Mouse (Mus musculus) heart, adult 2 months (tissue): ENCODE measurements around the gene Apopt1. TPM values are rescaled to one million over a fixed set of nuclear protein-coding genes. Genes with fewer than 3 reads are reported as not detected.

Experiments
- DNase-seq, 2 experiments: peaks; one replicate each; pipeline ENCODE4 v3.0.0; 2021
- H3K27ac ChIP-seq: fragments of 200-600 bp; 2 replicates; pipeline ENCODE4 v1.8.1; 2022
- H3K27me3 ChIP-seq: fragments of 200-500 bp; 2 replicates; pipeline ENCODE4 v1.6.1; 2012; ENCODE audit warnings: mild to moderate bottlenecking, low read length, inconsistent platforms, mixed read lengths; ENCODE audit not compliant: control insufficient read depth, insufficient read depth
- H3K36me3 ChIP-seq: fragments of 200-500 bp; 2 replicates; pipeline ENCODE4 v1.6.1; 2012; ENCODE audit warnings: low read length, inconsistent platforms; ENCODE audit not compliant: control insufficient read depth, insufficient read depth
- H3K4me1 ChIP-seq: fragments of 200-500 bp; 2 replicates; pipeline ENCODE4 v1.6.1; 2011; ENCODE audit warnings: low read length; ENCODE audit not compliant: control insufficient read depth, insufficient read depth
- H3K4me3 ChIP-seq: fragments of 200-600 bp; 2 replicates; pipeline ENCODE4 v1.8.1; 2022
- H3K79me2 ChIP-seq: fragments of 200-500 bp; replicated peaks from 2 replicates; pipeline ENCODE4 v1.6.1; 2012; ENCODE audit warnings: mild to moderate bottlenecking, inconsistent platforms, low read length, moderate library complexity, mixed read lengths; ENCODE audit not compliant: control insufficient read depth, insufficient read depth
- H3K9ac ChIP-seq: fragments of 200-500 bp; 2 replicates; pipeline ENCODE4 v1.6.1; 2012; ENCODE audit warnings: low read depth, mild to moderate bottlenecking, control low read depth, inconsistent platforms, low read length, mixed read lengths
- CTCF ChIP-seq: fragments of 200-600 bp; IDR thresholded peaks from 2 replicates; pipeline ENCODE4 v1.8.1; 2022; ENCODE audit warnings: antibody characterized with exemption, mild to moderate bottlenecking, moderate library complexity
- EP300 ChIP-seq: fragments of 200-500 bp; IDR thresholded peaks from 2 replicates; pipeline ENCODE4 v1.6.1; 2011; ENCODE audit warnings: low read depth, low read length, control low read depth; ENCODE audit not compliant: insufficient read depth
- POLR2A ChIP-seq: fragments of 200-500 bp; IDR thresholded peaks from 2 replicates; pipeline ENCODE4 v1.6.1; 2011; ENCODE audit warnings: mild to moderate bottlenecking, low read depth, low read length, control low read depth; ENCODE audit not compliant: insufficient read depth
- WGBS: fragments of 180-500 bp; shearing (Covaris S2); methylation state at CpG from one replicate; pipeline ENCODE4 v1.1.7; 2018; 5-methylcytosine and 5-hydroxymethylcytosine counted together
- intact Hi-C: fragments of 180-260 bp; cut with DNase I; formaldehyde crosslinking; loops from one replicate; pipeline ENCODE4 v1.15.1; 2025
- polyA plus RNA-seq: library from polyadenylated mRNA; depleted of rRNA; stranded (reverse); fragments of >200 nt; gene quantifications from 2 replicates; pipeline ENCODE4 v1.2.3, GENCODE M21; 2012
- total RNA-seq, 2 experiments: library from RNA; stranded (reverse); gene quantifications; 2 replicates each; pipeline ENCODE4 v1.2.3; 2021

Gene Apopt1
- total and polyA plus RNA-seq, 3 experiments: 31.7 to 36.3 (median 32.0) TPM

DNA sequence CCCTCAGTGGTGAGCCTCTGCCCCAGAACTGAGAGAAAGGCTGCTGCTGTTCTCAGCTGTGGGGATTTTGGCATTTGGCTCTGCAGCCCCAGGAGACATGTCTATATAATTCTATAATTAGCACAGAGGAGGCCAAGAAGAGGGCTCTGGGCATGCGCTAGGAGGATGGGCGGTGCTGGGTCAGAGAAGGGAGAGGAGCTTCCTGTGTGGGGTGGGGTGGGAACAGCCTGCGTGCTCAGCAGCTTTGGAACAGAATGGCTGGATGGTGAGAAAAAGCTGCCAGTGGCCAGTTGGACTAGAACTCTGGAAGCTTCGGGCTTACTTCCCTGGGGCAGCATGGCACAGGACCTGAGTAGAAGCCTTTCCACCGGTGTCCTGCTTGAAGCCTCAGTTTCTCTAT, 33.0 kb downstream of the Apopt1 start:
- Histone ChIP-seq H3K27ac (peak overlapping the region; percentile 67), H3K9ac (no peak overlapping the region), H3K27me3 (no peaks in the 10 kb centered on the region), H3K4me1 (peaks cover 18% of the 10 kb centered on the region), H3K36me3 (no peaks in the 10 kb centered on the region), H3K4me3 (no peak overlapping the region), H3K79me2 (no peaks in the 10 kb centered on the region)
- peak; percentile 86 to 89 for DNase-seq
- WGBS: 16% methylated on average over 5 of the region's 5 CpGs
- TF ChIP-seq POLR2A (no peak; the same call in 1 of the 2 replicates), EP300 (peak; percentile 43; the same call in 1 of the 2 replicates)
- intact Hi-C loops: no loop called here

DNA sequence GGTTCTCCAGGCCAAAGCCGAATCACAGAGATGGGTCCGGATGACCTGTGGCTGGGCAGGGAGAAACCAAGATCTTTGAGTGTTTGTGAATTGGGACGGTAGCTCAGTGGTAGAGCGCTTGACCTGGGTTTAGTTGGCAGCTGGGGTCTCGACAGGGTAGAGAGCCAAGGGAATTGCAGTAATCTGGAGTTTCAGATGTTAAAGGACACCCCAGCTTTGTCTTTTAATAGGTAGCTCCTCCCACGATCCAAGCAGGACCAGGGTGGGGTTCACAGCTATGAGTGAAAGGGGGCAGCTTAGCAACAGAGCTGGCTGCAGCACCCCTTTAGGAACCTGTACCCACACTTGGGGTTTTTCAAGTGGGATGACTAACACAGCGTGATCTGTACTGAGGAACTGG, 34.4 kb downstream of the Apopt1 start:
- Histone ChIP-seq H3K27ac (no peak overlapping the region), H3K27me3 (no peaks in the 10 kb centered on the region), H3K4me3 (no peak overlapping the region), H3K9ac (no peak overlapping the region), H3K79me2 (no peaks in the 10 kb centered on the region), H3K36me3 (no peaks in the 10 kb centered on the region), H3K4me1 (peaks cover 18% of the 10 kb centered on the region)
- DNase-seq: no peak
- intact Hi-C loops: no loop called here
- no peak for TF ChIP-seq POLR2A
- TF ChIP-seq EP300: no peak
- no peak for TF ChIP-seq CTCF
- WGBS: 84% methylated on average over 7 of the region's 7 CpGs

DNA sequence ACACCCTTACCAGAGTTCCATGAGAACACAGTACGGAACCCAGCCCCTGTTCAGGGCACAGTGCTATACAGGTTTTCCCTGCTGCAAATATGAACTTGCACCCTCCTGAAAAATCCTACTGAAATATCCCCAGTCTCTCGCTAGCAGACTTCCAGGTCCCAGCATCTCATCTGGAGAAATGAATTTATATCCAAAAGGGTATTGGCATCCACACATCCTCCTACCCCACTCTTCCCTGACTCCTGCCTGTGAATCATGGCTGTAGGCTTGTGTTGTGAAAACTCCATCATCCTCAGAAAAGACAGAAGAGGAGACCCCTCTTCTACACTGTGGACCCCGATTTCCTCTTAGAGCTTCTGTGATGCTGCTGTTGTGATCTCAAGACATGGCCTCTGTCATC, 37.7 kb downstream of the Apopt1 start:
- H3K79me2 ChIP-seq: no peaks in the 10 kb centered on the region
- WGBS: 89% methylated on average over 3 of the region's 3 CpGs
- no peak for DNase-seq
- intact Hi-C loops: no loop called here
- H3K27me3 ChIP-seq: no peaks in the 10 kb centered on the region
- TF ChIP-seq EP300 (no peak), CTCF (no peak), POLR2A (no peak)
- H3K4me3 ChIP-seq: no peak overlapping the region
- no peak overlapping the region for H3K9ac ChIP-seq
- H3K27ac ChIP-seq: no peak overlapping the region
- H3K36me3 ChIP-seq: no peaks in the 10 kb centered on the region
- H3K4me1 ChIP-seq: peaks cover 13% of the 10 kb centered on the region

DNA sequence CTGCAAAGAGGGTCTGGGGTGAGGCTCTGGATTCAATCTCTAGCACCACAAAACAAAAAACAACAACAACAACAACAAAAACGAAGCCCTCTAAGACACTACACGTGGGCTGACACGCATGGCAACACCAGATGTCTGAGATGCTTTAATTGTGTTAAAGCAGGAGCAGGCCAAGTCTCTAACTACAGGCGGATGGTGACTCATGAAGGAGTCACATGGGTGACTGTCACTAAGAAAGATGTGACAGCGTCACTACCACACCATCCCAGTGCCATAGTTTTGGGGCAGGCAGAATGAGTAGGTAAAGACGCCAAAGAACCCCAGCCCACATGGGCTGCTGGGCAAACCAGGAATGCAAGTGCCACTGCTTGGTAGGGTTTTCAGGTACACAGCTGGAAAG, 39.4 kb downstream of the Apopt1 start:
- Histone ChIP-seq H3K36me3 (no peaks in the 10 kb centered on the region), H3K27me3 (no peaks in the 10 kb centered on the region), H3K9ac (no peak overlapping the region), H3K4me3 (no peak overlapping the region), H3K4me1 (peaks cover 6% of the 10 kb centered on the region), H3K79me2 (no peaks in the 10 kb centered on the region), H3K27ac (no peak overlapping the region; the same call in 1 of the 2 replicates)
- intact Hi-C loops: no loop called here
- no peak for DNase-seq
- TF ChIP-seq POLR2A: no peak
- TF ChIP-seq CTCF: no peak
- TF ChIP-seq EP300: no peak
- 81% methylated on average over 6 of the region's 6 CpGs for WGBS

DNA sequence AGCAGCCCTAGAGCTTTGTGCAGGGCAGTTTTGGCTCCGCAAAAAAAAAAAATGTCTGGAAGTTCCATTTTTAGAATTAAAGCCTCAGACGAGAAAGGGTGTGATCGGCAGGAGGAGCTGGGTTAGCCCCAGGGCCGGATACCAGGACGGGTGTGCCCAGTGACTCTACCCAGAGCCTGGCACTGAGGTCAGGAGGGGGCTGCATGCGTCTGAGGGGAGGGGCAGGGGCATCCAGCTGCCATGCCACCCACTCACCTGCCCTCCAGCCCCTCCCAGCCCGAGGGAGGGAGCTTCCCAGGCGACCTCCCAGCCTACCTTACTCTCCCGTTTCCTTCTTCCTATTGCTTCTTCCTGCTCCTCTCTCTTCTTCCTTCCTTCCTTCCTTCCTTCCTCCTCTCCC, 40.3 kb downstream of the Apopt1 start:
- no peak overlapping the region for H3K4me3 ChIP-seq
- H3K79me2 ChIP-seq: no peaks in the 10 kb centered on the region; the same call in 1 of the 2 replicates
- WGBS: 22% methylated on average over 9 of the region's 9 CpGs
- intact Hi-C loops: no loop called here
- no peaks in the 10 kb centered on the region for H3K36me3 ChIP-seq
- H3K4me1 ChIP-seq: peaks cover 9% of the 10 kb centered on the region
- TF ChIP-seq EP300: no peak
- TF ChIP-seq CTCF: no peak
- TF ChIP-seq POLR2A: no peak
- peak overlapping the region; percentile 11; the same call in 1 of the 2 replicates for H3K9ac ChIP-seq
- no peak for DNase-seq
- peak overlapping the region; percentile 43 for H3K27ac ChIP-seq
- no peaks in the 10 kb centered on the region for H3K27me3 ChIP-seq

DNA sequence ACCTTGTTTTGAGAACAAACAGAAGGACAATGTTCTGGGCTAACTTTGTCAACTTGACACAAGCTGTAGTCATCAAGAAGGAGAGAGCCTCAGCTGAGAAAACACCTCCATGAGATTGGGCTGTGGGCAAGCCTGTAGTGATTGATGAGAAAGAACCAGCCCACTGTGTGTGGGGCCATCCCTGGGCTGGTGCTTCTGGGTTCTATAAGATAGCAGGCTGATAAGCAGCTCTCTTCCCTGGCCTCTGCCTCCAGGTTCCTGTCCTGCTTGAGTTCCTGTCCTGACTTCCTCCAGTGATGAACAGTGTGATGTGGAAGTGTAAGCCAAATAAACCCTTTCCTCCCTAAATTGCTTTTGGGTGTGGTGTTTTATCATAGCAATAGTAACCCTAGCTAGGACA, 41.6 kb downstream of the Apopt1 start:
- intact Hi-C loops: no loop called here
- Histone ChIP-seq H3K79me2 (peaks cover 7% of the 10 kb centered on the region), H3K4me1 (peaks cover 9% of the 10 kb centered on the region), H3K27ac (no peak overlapping the region; the same call in 1 of the 2 replicates), H3K4me3 (no peak overlapping the region), H3K36me3 (no peaks in the 10 kb centered on the region), H3K27me3 (no peaks in the 10 kb centered on the region), H3K9ac (no peak overlapping the region)
- no peak for DNase-seq
- TF ChIP-seq POLR2A (no peak), CTCF (no peak), EP300 (no peak)

DNA sequence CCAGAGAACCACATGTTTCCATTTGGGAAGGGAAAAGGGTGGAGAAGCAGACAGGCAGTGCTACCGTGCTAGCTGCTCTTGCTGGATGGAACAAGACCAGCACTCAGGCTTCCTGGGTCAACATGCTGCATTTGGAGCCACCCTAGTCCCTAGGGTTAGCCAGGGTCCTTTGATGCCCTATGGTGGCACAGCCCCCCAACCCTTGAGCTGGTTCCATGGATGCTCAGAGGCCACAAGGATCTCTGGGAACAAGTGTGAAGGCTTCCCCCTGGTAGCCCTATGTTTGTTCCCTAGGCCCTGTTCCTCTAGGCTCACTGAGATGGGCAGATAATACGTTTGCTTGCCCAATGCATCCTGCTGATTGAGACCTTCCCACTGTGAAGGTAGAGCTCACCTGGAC, 42.2 kb downstream of the Apopt1 start:
- 35% methylated on average over 2 of the region's 2 CpGs for WGBS
- DNase-seq: no peak
- Histone ChIP-seq H3K4me3 (no peak overlapping the region), H3K36me3 (peaks cover under 1% of the 10 kb centered on the region), H3K27ac (peak overlapping the region; percentile 27), H3K79me2 (peaks cover 8% of the 10 kb centered on the region), H3K27me3 (no peaks in the 10 kb centered on the region), H3K4me1 (peaks cover 9% of the 10 kb centered on the region), H3K9ac (no peak overlapping the region)
- intact Hi-C loops: no loop called here
- TF ChIP-seq EP300 (no peak), CTCF (no peak), POLR2A (no peak)
